Mouse (Mus musculus) neural tube, embryonic 12.5 days (tissue): ENCODE data around the gene Rft1. TPM values are rescaled to one million over a fixed set of nuclear protein-coding genes. Genes with fewer than 3 reads are reported as not detected.

Source experiments
- ATAC-seq: fragments of 200-750 bp; cut with Nextera tagmentation; 2 replicates; pipeline ENCODE4 v1.8.0; 2017; ENCODE audit warnings: low read depth, mild to moderate bottlenecking, moderate TSS enrichment, moderate library complexity; ENCODE audit not compliant: low FRiP score
- H3K27ac ChIP-seq: fragments of 300-500 bp; sonication (generic); 2 replicates; pipeline ENCODE4 v1.5.1; 2016
- H3K27me3 ChIP-seq: fragments of 300-500 bp; sonication (generic); replicated peaks from 2 replicates; pipeline ENCODE4 v1.6.1; 2016; ENCODE audit warnings: mild to moderate bottlenecking
- H3K36me3 ChIP-seq: fragments of 300-500 bp; sonication (generic); 2 replicates; pipeline ENCODE4 v1.6.1; 2016; ENCODE audit warnings: mild to moderate bottlenecking
- H3K4me1 ChIP-seq: fragments of 300-500 bp; sonication (generic); 2 replicates; pipeline ENCODE4 v1.6.1; 2016
- H3K4me2 ChIP-seq: fragments of 300-500 bp; sonication (generic); replicated peaks from 2 replicates; pipeline ENCODE4 v1.6.1; 2016; ENCODE audit warnings: mild to moderate bottlenecking
- H3K4me3 ChIP-seq: fragments of 300-500 bp; sonication (generic); 2 replicates; pipeline ENCODE4 v1.5.1; 2016
- H3K9ac ChIP-seq: fragments of 300-500 bp; sonication (generic); 2 replicates; pipeline ENCODE4 v1.6.1; 2016; ENCODE audit warnings: mild to moderate bottlenecking
- H3K9me3 ChIP-seq: fragments of 300-500 bp; sonication (generic); 2 replicates; pipeline ENCODE4 v1.6.1; 2016; ENCODE audit warnings: mild to moderate bottlenecking
- WGBS: fragments of 180-500 bp; shearing (Covaris S2); methylation state at CpG from one replicate; pipeline ENCODE4 v1.1.7; 2016; 5-methylcytosine and 5-hydroxymethylcytosine counted together
- polyA plus RNA-seq: library from polyadenylated mRNA; unstranded; fragments of >200 nt; fragmentation: Nextera tagmentation; extraction: Ambion mirVana; gene quantifications from 2 replicates; pipeline ENCODE4 v1.2.1, GENCODE M21; 2016

The Rft1 gene
- 12.0 and 13.5 TPM in 2 replicates for polyA plus RNA-seq

DNA sequence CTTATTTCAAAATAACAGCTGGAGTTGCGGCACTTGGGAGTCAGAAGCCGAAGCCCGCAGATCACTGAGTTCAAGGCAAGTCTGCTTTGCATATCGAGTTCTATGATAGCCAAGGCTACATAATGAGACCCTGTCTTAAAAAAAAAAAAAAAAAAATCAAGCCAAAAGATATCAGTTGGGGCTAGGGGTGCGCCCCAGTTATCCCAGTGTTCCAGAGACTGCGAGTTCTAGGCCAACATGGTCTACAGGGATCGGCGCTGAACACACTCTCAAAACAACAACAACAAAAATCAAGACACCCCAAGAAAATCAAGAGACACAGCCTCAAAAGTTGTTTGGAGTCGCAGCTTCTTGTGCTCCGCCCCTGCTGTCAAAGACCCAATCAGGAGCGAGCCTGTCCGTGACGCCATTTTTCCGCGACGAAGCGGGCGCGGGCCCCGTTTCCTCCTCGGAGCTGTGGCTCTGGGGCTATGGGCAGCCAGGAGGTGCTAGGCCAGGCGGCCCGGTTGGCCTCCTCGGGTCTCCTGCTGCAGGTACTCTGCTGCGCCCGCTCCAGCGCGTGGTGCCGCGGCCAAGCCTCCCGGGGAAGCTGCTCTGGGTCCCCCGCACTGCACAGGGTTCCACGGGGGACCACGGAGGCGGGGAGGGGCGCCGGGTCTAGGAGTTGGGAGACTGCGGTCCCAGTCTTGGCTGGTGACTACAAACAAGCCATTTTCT lies at the start of gene Rft1:
Gene Rft1, plus strand, starts transcription at position 418 of the 717 bp plus-strand sequence.
- H3K4me3 ChIP-seq: peak within 1 kb of the TSS; percentile 94
- H3K27ac ChIP-seq: peak within 1 kb of the TSS; percentile 68; the same call in 1 of the 2 replicates
- 3% methylated on average over 38 of the region's 38 CpGs for WGBS
- H3K4me2 ChIP-seq: peak within 1 kb of the TSS; percentile 70
- no peaks in the 10 kb centered on the region for H3K4me1 ChIP-seq
- H3K36me3 ChIP-seq: 0 out of 2 replicates have a peak, but pooled peaks cover under 1% of the 10 kb centered on the region
- H3K9me3 ChIP-seq: no peaks in the 10 kb centered on the region
- peak within 1 kb of the TSS; percentile 98 for H3K9ac ChIP-seq
- ATAC-seq: peak; percentile 91
- no peaks in the 10 kb centered on the region for H3K27me3 ChIP-seq

DNA sequence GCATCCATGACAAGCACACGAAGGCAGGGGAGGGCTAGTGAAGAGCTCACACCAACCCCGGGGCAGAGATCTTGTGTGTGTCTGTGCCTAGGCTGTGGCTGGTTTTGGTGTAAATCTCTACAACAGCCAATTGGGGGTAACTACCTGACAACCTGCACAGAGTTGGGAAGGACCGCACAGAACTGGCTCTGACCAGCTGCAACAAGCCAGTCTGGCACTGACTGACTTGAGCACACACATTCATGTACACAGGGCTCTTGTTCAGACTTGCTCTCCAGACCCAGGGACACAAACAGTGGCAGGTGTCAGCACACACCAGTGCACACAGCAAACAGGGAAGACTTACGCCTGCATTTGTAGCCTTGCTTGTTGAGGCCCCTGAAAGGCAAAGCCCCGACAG lies 47.3 kb upstream of the Rft1 start:
- Histone ChIP-seq H3K36me3 (peaks cover 8% of the 10 kb centered on the region), H3K4me3 (no peak overlapping the region), H3K9me3 (no peaks in the 10 kb centered on the region), H3K9ac (no peak overlapping the region), H3K27me3 (no peaks in the 10 kb centered on the region), H3K4me2 (no peak overlapping the region), H3K4me1 (no peaks in the 10 kb centered on the region), H3K27ac (no peak overlapping the region)
- WGBS: 88% methylated on average over 5 of the region's 5 CpGs
- no peak for ATAC-seq

DNA sequence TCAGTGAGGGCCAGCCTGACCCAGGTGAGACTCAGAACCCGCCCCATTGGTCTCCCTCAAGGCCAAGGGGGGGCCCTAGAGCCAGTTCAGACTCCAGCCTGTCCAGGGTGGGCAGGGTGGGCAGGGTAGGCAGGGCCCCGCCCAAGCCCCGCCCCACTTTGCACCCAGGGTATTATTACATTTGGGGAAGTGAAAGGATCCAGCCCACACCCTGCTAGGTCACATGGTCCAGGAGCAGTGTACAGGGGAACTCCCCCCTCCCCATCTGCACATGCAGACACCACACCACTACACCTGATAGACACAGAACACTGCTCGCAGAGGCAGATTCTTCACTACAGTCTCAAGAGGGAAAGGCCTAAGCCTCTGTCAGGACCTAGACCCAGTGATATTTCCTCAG lies 46.5 kb upstream of the Rft1 start:
- H3K4me3 ChIP-seq: no peak overlapping the region
- H3K9me3 ChIP-seq: no peaks in the 10 kb centered on the region
- H3K4me1 ChIP-seq: no peaks in the 10 kb centered on the region
- H3K27ac ChIP-seq: no peak overlapping the region
- no peak for ATAC-seq
- no peak overlapping the region for H3K9ac ChIP-seq
- no peaks in the 10 kb centered on the region for H3K36me3 ChIP-seq
- 82% methylated on average over 4 of the region's 4 CpGs for WGBS
- H3K27me3 ChIP-seq: no peaks in the 10 kb centered on the region
- H3K4me2 ChIP-seq: no peak overlapping the region

DNA sequence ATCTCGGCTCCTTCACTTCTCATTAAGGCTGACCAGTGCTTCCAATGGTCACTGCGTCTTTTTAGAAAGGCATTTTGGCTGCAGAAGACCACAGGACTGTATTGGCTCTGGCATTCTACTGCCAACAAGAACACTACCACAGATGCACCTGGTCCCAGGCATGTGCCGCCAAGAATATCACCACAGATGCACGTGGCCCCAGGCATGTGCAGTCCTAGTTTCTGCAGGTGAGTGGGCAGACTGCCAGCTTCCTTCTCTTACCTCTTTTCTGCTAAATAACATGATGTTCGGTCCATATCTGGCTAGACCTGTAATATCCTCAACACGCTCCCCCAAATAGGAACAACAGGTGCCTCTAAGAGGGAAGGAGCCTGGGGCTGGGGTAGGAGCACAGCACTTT lies 46.0 kb upstream of the Rft1 start:
- Histone ChIP-seq H3K9ac (no peak overlapping the region), H3K27ac (no peak overlapping the region), H3K27me3 (no peaks in the 10 kb centered on the region), H3K4me3 (no peak overlapping the region), H3K4me1 (no peaks in the 10 kb centered on the region), H3K36me3 (no peaks in the 10 kb centered on the region), H3K4me2 (no peak overlapping the region), H3K9me3 (no peaks in the 10 kb centered on the region)
- ATAC-seq: no peak
- 86% methylated on average over 6 of the region's 6 CpGs for WGBS

DNA sequence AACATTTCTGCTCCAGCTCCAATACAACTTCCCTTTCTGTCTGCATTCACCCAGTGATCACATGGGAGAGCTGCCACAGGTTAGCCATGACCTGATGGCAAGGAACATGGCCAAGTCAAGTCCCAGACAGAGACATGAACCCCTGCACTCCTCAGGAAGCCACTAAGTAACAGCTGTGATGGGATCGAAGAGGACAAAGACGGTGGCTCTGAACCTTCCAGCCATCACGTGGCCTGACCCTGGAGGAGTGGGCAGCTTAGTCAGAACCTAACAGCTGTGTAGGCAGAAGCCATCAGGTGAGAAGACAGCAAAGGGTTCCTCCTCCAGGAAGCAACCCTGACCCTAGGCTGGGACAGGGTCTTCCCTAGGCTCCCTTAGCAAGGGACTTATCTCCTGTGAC lies 44.7 kb upstream of the Rft1 start:
- Histone ChIP-seq H3K27ac (no peak overlapping the region), H3K36me3 (no peaks in the 10 kb centered on the region), H3K27me3 (no peaks in the 10 kb centered on the region), H3K9me3 (no peaks in the 10 kb centered on the region), H3K4me3 (no peak overlapping the region), H3K4me1 (no peaks in the 10 kb centered on the region), H3K9ac (no peak overlapping the region), H3K4me2 (no peak overlapping the region)
- no peak for ATAC-seq
- 85% methylated on average over 3 of the region's 3 CpGs for WGBS

DNA sequence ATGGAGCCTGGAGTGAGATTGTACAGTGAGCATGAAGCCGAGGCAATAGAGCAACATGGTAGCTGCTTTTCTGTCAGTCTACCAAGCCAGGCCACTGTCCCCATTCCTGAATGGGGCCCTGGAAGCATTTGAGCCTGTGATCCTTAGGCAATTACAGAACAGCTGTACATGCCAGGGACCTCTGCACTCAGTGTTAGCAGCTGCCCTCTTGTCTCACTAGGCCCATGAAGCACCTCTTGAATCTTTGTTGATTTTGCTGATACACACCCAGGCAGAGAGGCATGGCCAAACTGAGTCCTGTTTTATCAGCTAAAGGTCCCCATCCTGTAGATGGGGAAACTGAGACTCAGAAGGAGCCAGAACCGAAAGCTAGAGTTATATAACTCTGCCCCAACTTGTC lies 43.9 kb upstream of the Rft1 start:
- H3K4me2 ChIP-seq: no peak overlapping the region
- H3K36me3 ChIP-seq: no peaks in the 10 kb centered on the region
- H3K4me1 ChIP-seq: no peaks in the 10 kb centered on the region
- no peak for ATAC-seq
- H3K9me3 ChIP-seq: no peaks in the 10 kb centered on the region
- WGBS: 87% methylated on average over 2 of the region's 2 CpGs
- no peak overlapping the region for H3K27ac ChIP-seq
- H3K4me3 ChIP-seq: no peak overlapping the region
- no peak overlapping the region for H3K9ac ChIP-seq
- no peaks in the 10 kb centered on the region for H3K27me3 ChIP-seq

DNA sequence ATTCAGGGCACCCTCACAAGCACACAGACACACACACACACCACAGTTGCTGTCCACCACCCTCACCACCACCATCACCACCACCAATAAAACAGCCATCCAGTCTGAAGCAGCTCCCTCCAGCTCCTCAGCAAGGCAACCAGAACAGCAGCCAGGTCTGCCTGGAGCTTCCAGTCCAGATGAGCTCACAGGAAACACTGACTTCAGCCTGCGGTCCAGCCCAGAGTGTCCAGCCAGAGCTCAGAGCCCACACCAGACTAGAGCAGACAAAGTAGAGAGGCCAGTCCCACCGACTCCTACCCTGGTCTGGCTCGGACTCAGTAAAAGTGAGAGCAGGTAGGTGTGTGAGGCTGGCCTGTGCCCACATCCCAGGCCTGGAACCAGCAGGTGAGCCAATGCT lies 43.2 kb upstream of the Rft1 start:
- Histone ChIP-seq H3K36me3 (no peaks in the 10 kb centered on the region), H3K4me3 (no peak overlapping the region), H3K9ac (no peak overlapping the region), H3K27ac (no peak overlapping the region), H3K27me3 (no peaks in the 10 kb centered on the region), H3K9me3 (no peaks in the 10 kb centered on the region), H3K4me2 (no peak overlapping the region), H3K4me1 (no peaks in the 10 kb centered on the region)
- 91% methylated on average over 3 of the region's 3 CpGs for WGBS
- no peak for ATAC-seq

DNA sequence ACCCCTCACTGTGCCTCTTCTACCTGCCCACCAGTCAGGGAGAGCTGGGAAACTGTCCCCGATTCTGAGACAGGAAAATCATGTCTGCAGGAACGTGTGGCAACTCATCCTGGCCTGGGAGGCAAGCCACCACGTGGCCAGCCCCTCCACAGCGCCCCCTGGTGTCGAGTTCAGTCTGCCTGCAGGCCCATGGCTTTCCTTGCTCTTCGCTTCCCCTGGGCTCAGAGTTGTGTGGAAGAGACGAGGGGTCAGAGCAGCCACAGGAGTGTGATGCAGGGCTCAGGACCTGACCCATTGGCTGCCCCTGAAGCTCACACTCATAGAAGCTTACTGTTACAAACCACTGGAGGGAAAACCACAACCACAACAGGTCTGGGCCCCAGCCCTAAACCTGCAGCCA lies 41.6 kb upstream of the Rft1 start:
- H3K4me2 ChIP-seq: no peak overlapping the region
- H3K4me3 ChIP-seq: no peak overlapping the region
- no peak overlapping the region for H3K27ac ChIP-seq
- no peak overlapping the region for H3K9ac ChIP-seq
- no peaks in the 10 kb centered on the region for H3K4me1 ChIP-seq
- no peaks in the 10 kb centered on the region for H3K36me3 ChIP-seq
- no peaks in the 10 kb centered on the region for H3K9me3 ChIP-seq
- H3K27me3 ChIP-seq: no peaks in the 10 kb centered on the region
- WGBS: 16% methylated on average over 7 of the region's 7 CpGs
- 0 out of 2 replicates have a peak, but pooled peaks have one; percentile 33 for ATAC-seq

DNA sequence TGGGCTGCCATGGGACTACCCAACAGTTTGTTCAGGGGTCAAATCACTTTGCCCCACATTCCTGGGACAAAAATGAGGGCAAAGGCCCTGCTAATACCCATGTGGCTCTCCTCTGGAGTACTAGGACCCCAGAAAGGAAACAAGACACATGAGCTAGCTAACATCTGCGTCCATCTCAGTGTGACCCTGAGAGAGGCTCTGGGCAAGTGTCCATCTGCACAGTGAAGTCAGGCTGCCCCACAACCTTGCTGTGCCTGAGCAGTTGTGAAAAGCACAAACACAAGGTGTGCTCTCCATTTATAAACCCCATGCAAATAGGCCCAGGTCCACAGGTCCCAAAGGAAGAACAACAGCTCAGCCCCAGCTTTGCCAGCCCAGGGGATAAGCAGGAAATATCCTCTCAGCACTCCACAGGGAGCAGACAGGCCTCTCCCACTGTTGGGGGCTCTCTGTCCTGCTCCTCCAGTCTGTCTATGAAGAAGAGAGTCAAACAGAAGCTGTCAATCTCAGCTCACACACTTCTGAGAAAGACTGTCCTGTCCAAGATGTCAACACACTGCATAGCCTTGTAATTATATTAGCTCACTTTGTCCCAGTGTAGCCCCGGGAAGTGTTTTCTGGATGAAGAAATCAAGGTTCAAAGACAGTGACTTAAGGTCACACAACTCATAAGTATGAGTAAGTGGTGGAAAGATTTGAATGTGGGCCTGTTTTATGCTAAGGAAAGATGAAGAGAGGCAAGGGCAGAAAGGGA lies 41.0 kb upstream of the Rft1 start:
- no peak overlapping the region for H3K27ac ChIP-seq
- H3K4me1 ChIP-seq: no peaks in the 10 kb centered on the region
- no peak for ATAC-seq
- H3K36me3 ChIP-seq: no peaks in the 10 kb centered on the region
- H3K9me3 ChIP-seq: no peaks in the 10 kb centered on the region
- H3K9ac ChIP-seq: no peak overlapping the region
- no peak overlapping the region for H3K4me2 ChIP-seq
- WGBS: 90% methylated on average over 2 of the region's 2 CpGs
- H3K4me3 ChIP-seq: no peak overlapping the region
- no peaks in the 10 kb centered on the region for H3K27me3 ChIP-seq

DNA sequence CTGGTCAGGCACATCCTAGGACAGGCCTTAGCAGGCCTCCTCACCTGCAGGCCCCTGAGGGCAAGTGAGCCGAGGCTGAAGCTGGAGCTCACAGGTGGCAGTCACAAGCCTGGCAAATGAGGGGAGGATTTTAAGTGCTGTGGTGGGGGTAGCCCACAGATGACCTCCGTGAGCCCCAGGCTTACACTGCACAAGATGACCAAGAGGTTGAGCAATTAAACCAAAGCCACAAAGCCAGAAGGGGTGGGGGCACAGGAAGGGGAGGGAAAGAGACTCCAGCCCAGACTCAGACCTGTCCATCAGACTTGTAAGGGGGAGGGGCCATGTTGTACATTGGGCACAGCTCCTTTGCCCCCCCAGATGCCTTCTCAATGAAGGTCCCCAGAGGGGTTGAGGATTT lies 37.4 kb upstream of the Rft1 start:
- ATAC-seq: no peak
- 58% methylated on average over 2 of the region's 2 CpGs for WGBS
- no peaks in the 10 kb centered on the region for H3K27me3 ChIP-seq
- H3K36me3 ChIP-seq: no peaks in the 10 kb centered on the region
- H3K4me1 ChIP-seq: no peaks in the 10 kb centered on the region
- H3K9ac ChIP-seq: no peak overlapping the region
- no peak overlapping the region for H3K4me2 ChIP-seq
- H3K9me3 ChIP-seq: no peaks in the 10 kb centered on the region
- no peak overlapping the region for H3K27ac ChIP-seq
- H3K4me3 ChIP-seq: no peak overlapping the region

DNA sequence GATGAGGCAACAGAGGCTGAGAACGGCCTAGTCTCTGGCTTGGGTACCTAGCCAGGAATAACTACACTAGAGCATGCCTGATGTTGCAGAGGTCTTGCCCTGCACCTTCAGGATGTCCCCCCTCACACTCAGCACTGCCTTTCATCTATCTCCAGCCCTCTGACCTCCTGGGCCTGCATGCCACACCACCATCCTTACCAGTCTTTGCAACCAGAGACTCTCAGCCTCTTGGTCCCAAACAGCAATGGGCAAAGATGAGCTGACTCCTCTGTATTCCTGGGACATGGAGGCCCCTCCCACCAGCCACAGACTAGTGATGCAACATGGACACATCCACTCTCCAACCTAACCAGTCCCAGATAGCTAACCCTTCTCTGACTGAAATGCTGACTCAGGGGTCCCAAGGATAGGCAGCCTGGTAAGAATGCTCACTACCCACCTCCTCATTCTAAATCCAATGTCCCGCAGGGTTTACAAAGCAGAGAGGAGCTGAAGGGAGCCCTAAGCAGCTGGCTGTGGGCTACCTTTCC lies 35.3 kb upstream of the Rft1 start:
- no peak overlapping the region for H3K9ac ChIP-seq
- H3K4me3 ChIP-seq: no peak overlapping the region
- no peaks in the 10 kb centered on the region for H3K9me3 ChIP-seq
- no peak overlapping the region for H3K27ac ChIP-seq
- WGBS: 88% methylated on average over 2 of the region's 2 CpGs
- no peak overlapping the region for H3K4me2 ChIP-seq
- no peaks in the 10 kb centered on the region; the same call in 1 of the 2 replicates for H3K4me1 ChIP-seq
- no peaks in the 10 kb centered on the region for H3K36me3 ChIP-seq
- H3K27me3 ChIP-seq: no peaks in the 10 kb centered on the region
- ATAC-seq: no peak

DNA sequence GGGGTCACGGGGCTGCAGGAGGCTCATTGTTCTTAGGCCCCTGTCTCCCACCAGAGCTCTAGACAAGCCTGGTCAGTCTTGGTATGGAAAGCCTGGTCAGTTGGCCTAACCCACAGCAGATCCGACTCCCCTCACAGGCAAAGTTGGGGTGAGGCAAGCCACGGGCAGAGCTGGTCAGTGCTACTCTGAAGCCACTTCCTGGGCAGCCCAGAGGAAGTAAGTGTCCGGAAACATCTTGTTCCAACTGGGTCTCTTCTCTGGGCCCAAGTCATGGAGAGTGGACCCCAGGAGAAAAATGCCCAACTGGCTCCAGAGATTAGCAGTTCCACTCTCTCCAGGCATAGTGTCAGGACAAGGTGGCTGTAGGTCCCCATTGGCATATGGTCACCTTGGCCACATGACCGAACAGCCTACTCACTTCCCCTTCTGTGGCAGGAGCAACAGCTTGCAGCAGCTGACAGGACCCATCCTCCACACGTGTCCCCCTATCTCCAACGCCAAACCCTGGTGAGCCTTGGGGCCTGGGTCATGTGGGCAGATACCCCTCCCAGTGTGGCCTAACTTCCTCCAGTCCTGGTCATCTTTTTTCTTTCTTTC lies 34.1 kb upstream of the Rft1 start:
- H3K4me1 ChIP-seq: peaks cover 8% of the 10 kb centered on the region
- ATAC-seq: no peak
- no peak overlapping the region for H3K27ac ChIP-seq
- H3K4me3 ChIP-seq: no peak overlapping the region
- H3K36me3 ChIP-seq: no peaks in the 10 kb centered on the region
- 83% methylated on average over 7 of the region's 7 CpGs for WGBS
- H3K27me3 ChIP-seq: no peaks in the 10 kb centered on the region
- no peak overlapping the region for H3K9ac ChIP-seq
- H3K9me3 ChIP-seq: no peaks in the 10 kb centered on the region
- no peak overlapping the region for H3K4me2 ChIP-seq
